12 mouse cellular contexts compared by ENCODE assay signal in genomic region chr6:37028300-37028699, GRCm38 (mm10).
"Had no signal": no experiment of that assay in that cellular context is flagged by ENCODE, and none has a peak within 500 bp of the region (broad histone marks: within the 10 kb centered on the region; RNA-seq: fewer than 3 reads in every experiment).

No protein-coding gene starts in this region.

- ATAC-seq: lung, postnatal 0 days; midbrain, embryonic 16.5 days had no signal

- DNase-seq: lung, adult 2 months; lung, postnatal 14 days; lung, postnatal 36 days; midbrain, embryonic 14.5 days; retina, postnatal 1 day; right cerebral cortex, adult 18-20 months; right cerebral cortex, postnatal 14 days; thymus, adult 2 months; thymus, postnatal 25 days; thymus, postnatal 4 days had no signal
